Mouse (Mus musculus) small intestine, adult 10 weeks (tissue): Measurements from ENCODE around the gene Klra10. TPM values are rescaled to one million over a fixed set of nuclear protein-coding genes. Genes with fewer than 3 reads are reported as not detected.

Experiments used
- polyA plus RNA-seq: library from polyadenylated mRNA; stranded (reverse); fragments of 350-450 nt; fragmentation: Illumina TruSeq; extraction: RNeasy Lipid Tissue Mini Kit (QIAGEN cat#74804); gene quantifications from one replicate; pipeline ENCODE4 v1.2.3, GENCODE M21; 2014; ENCODE audit warnings: low replicate concordance

The Klra10 gene
- polyA plus RNA-seq: not detected

DNA sequence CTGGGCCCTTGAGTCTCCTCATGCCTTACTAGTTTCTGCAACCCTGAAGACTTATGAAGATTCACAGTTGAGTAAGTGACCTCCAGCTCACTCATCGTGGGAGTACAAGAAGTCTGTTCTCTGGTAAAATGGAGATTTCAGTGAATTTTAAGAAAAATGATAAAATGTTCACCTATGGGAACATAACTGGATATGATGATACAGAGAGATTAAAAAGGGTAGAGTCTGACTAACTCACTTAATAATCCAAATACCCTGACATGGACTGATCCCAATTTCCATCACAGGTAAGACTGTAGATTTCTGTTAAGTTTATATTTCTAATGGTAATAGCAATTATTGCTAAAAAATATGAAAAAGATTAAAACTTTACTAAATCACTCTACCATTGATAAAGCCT, at the start of gene Klra10:
Gene Klra10, minus strand, starts transcription at position 101 of the 400 bp plus-strand sequence.

GRCm38 (mm10) chr6:130233222-130233621, 48.5 kb downstream of the Klra10 start, which contains the start of gene Klra7:
Klra7 (minus strand) TSS chr6:130233322.

Other genes with a start within 250 kb of the Klra10 start
- not detected for gene Klra4, start 214.7 kb downstream of the Klra10 start, polyA plus RNA-seq
- gene Klra8, start 152.0 kb downstream of the Klra10 start, polyA plus RNA-seq: 0.37 TPM
- 0.33 TPM for gene Klra9, start 88.8 kb downstream of the Klra10 start, polyA plus RNA-seq
- gene Klra7, start 48.6 kb downstream of the Klra10 start, polyA plus RNA-seq: 0.56 TPM
- gene Klra3, start 55.6 kb upstream of the Klra10 start, polyA plus RNA-seq: 0.71 TPM
- 0.33 TPM for gene Klra1, start 104.9 kb upstream of the Klra10 start, polyA plus RNA-seq